Mouse (Mus musculus) heart, postnatal 0 days (tissue): ENCODE results near the gene Fmnl3.

Experiments used
- CTCF ChIP-seq: IDR thresholded peaks from 2 replicates; pipeline ENCODE4 v1.5.1; 2016; ENCODE audit warnings: antibody characterized with exemption, control low read depth, low read depth
- EP300 ChIP-seq: IDR thresholded peaks from 2 replicates; pipeline ENCODE4 v1.6.1; 2016; ENCODE audit warnings: antibody characterized with exemption, low read depth

DNA sequence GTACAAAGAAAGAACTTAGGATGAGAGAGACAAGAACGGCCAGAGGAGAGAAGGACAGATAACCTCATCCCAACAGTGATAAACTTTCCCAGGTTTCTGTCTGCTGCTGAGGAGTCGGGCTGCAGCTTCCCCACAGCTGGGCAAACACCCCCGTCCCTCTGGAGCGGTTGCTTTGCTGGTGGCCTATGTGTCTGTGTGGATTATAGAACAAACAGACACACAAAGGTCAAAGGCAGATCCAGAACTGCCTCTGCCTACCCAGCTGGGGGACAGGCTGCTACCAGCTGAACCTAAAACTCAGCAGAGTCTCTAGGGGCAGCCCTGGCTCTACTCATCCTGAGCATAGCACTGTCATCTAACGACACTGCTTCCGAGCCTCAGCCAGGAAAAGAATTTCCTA lies 30.6 kb downstream of the Fmnl3 start:
- TF ChIP-seq CTCF = no peak
- no peak for TF ChIP-seq EP300
